Mouse (Mus musculus) gastrocnemius, postnatal 25 days (tissue): Measurements from ENCODE around the gene Cort. TPM values are rescaled to one million over a fixed set of nuclear protein-coding genes. Genes with fewer than 3 reads are reported as not detected.
A peak's percentile ranks its signal among the peaks of the same experiment; 100 is the strongest.
"Not testable (repeated sequence)": the region's sequence is repeated elsewhere in the genome, so short reads cannot be mapped to it uniquely, and the experiment has no call there.

Experiments
- DNase-seq: peaks from one replicate; pipeline ENCODE4 v3.0.0; 2022
- long read RNA-seq, 2 experiments: library from polyadenylated mRNA; stranded (forward); transcript quantifications; one replicate each; pipeline ENCODE4 v2.0.0; 2021
- total RNA-seq, 2 experiments: library from RNA; stranded (reverse); gene quantifications; 1 replicate in 1 of 2; 2 replicates in 1 of 2; pipeline ENCODE4 v1.2.3; 2021

Cort gene
- total RNA-seq, result under 1 TPM; 0.59 to 0.70 TPM
- long read RNA-seq, experiment 1, result 0 reads
- long read RNA-seq, experiment 2, result 0 reads

GRCm38 (mm10) chr4:149126663-149127062, at the start of gene Cort:
Gene Cort (minus strand): TSS chr4:149126763.
- no peak for DNase-seq

GRCm38 (mm10) chr4:149173661-149174060, 47.1 kb upstream of the Cort start:
- DNase-seq, result no peak

GRCm38 (mm10) chr4:149172666-149173065, 46.1 kb upstream of the Cort start:
- peak; percentile 78 for DNase-seq

- peak; percentile 67 for DNase-seq
Measured at GRCm38 (mm10) chr4:149172083-149172482, 45.5 kb upstream of the Cort start.

- DNase-seq, result peak; percentile 49
Measured at GRCm38 (mm10) chr4:149171581-149171981, 45.0 kb upstream of the Cort start.

- DNase-seq, result no peak
Measured at GRCm38 (mm10) chr4:149170394-149170931, 43.9 kb upstream of the Cort start.

- not testable (repeated sequence) for DNase-seq
Measured at GRCm38 (mm10) chr4:149169926-149170325, 43.4 kb upstream of the Cort start.

GRCm38 (mm10) chr4:149168016-149168415, 41.5 kb upstream of the Cort start:
- DNase-seq, result no peak

GRCm38 (mm10) chr4:149166957-149167611, 40.5 kb upstream of the Cort start:
- peak; percentile 22 for DNase-seq

- DNase-seq, result peak; percentile 97
Measured at GRCm38 (mm10) chr4:149166215-149166946, 39.8 kb upstream of the Cort start, which contains the start of gene Pgd. Gene Pgd (minus strand): TSS chr4:149166771.

- DNase-seq, result no peak
Measured at GRCm38 (mm10) chr4:149164150-149164549, 37.6 kb upstream of the Cort start.

- DNase-seq, result no peak
Measured at GRCm38 (mm10) chr4:149163196-149163595, 36.6 kb upstream of the Cort start.

- DNase-seq, result no peak
Measured at GRCm38 (mm10) chr4:149161166-149161565, 34.6 kb upstream of the Cort start.

- DNase-seq, result no peak
Measured at GRCm38 (mm10) chr4:149159891-149160290, 33.3 kb upstream of the Cort start.

- DNase-seq, result no peak
Measured at GRCm38 (mm10) chr4:149159203-149159602, 32.6 kb upstream of the Cort start.

GRCm38 (mm10) chr4:149157415-149157973, 30.9 kb upstream of the Cort start:
- DNase-seq, result no peak

GRCm38 (mm10) chr4:149155711-149156110, 29.1 kb upstream of the Cort start:
- DNase-seq, result no peak

GRCm38 (mm10) chr4:149154859-149155258, 28.3 kb upstream of the Cort start:
- no peak for DNase-seq

GRCm38 (mm10) chr4:149150721-149151120, 24.2 kb upstream of the Cort start:
- no peak for DNase-seq

- DNase-seq, result no peak
Measured at GRCm38 (mm10) chr4:149150256-149150655, 23.7 kb upstream of the Cort start.

- no peak for DNase-seq
Measured at GRCm38 (mm10) chr4:149149611-149150010, 23.0 kb upstream of the Cort start.

GRCm38 (mm10) chr4:149149196-149149595, 22.6 kb upstream of the Cort start:
- no peak for DNase-seq

- no peak for DNase-seq
Measured at GRCm38 (mm10) chr4:149148084-149148483, 21.5 kb upstream of the Cort start.
